Mouse (Mus musculus): ENCODE results near the gene Mnx1. TPM values are rescaled to one million over a fixed set of nuclear protein-coding genes. Genes with fewer than 3 reads are reported as not detected.
"Not testable (repeated sequence)": the region's sequence is repeated elsewhere in the genome, so short reads cannot be mapped to it uniquely, and the experiment has no call there.

Mnx1 gene
- polyA plus RNA-seq, 1 experiment from 2014 or later = not detected

DNA sequence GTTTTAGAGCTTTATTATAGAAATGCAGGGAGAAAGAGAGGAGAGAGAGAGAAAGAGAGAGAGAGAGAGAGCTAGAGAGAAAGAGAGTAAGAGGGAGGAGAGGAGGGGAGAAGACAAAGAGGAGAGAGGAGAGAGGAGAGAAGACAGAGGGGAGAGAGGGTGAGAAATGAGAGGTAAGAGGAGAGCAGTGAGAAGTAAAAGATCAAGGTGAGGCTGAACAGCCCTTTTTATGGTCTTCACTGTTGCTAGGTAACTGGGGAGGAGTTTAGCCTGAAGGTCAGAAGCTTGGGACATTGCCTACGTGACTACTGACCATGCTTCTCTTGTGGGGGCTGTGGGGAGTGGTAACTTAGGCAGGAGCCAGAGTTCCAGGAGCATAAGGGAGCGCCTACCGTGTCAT, 54.9 kb downstream of the Mnx1 start:
- peaks cover 12% of the 10 kb centered on the region for H3K27me3 ChIP-seq
- H3K36me3 ChIP-seq; H3K9me3 ChIP-seq (replicated peaks); H3K4me2 ChIP-seq; H3K27ac ChIP-seq; H3K4me1 ChIP-seq (replicated peaks); H3K4me3 ChIP-seq (replicated peaks); H3K9ac ChIP-seq; ATAC-seq (ENCODE audit: low read depth); DNase-seq: not testable (repeated sequence)
- 32% methylated on average over 3 of the region's 3 CpGs for WGBS (ENCODE audit: insufficient replicate concordance)

Other genes starting within 250 kb of the Mnx1 start
- gene Lmbr1, start 100.1 kb downstream of the Mnx1 start, polyA plus RNA-seq (2015; fragmentation: Nextera tagmentation; extraction: Ambion mirVana) = 3.3 and 3.5 TPM in 2 replicates
- 19.4 and 25.1 TPM in 2 replicates for gene Nom1, start 43.8 kb downstream of the Mnx1 start, polyA plus RNA-seq (2015; fragmentation: Nextera tagmentation; extraction: Ambion mirVana)
- gene Ube3c, start 90.8 kb upstream of the Mnx1 start, polyA plus RNA-seq (2015; fragmentation: Nextera tagmentation; extraction: Ambion mirVana) = 12.9 and 13.4 TPM in 2 replicates